Mouse (Mus musculus) liver, adult 2 months (tissue): ENCODE measurements at regions not wholly inside any gene's neighbourhood (a gene's known extent, or its start where the extent isn't known, plus 50 kb on each side); places are given as distances from the start of the nearest gene placed in this dataset.

Experiments used
- CTCF ChIP-seq: fragments of 200-500 bp; IDR thresholded peaks from 2 replicates; pipeline ENCODE4 v1.5.1; 2011; ENCODE audit warnings: low read depth, low read length, control low read depth
- POLR2A ChIP-seq: fragments of 200-500 bp; IDR thresholded peaks from 2 replicates; pipeline ENCODE4 v1.6.1; 2011; ENCODE audit warnings: low read length, control low read depth; ENCODE audit not compliant: insufficient read depth; ENCODE audit errors: extremely low read depth

- TF ChIP-seq CTCF (no peak), POLR2A (no peak)
Measured at GRCm38 (mm10) chr5:148662281-148662741, 109.7 kb upstream of the Ubl3 start.
